Mouse (Mus musculus) neutrophil, adult 59 days (primary cell): ENCODE results near the gene Lysmd1. TPM values are rescaled to one million over a fixed set of nuclear protein-coding genes. Genes with fewer than 3 reads are reported as not detected.

Source experiments
- total RNA-seq, 2 experiments: library from RNA; stranded (reverse); gene quantifications; 1 replicate in 1 of 2; 2 replicates in 1 of 2; pipeline ENCODE4 v1.2.4; 2023

Lysmd1 gene
- total RNA-seq, result 1 to 10 TPM; 2.0 to 2.4 TPM

DNA sequence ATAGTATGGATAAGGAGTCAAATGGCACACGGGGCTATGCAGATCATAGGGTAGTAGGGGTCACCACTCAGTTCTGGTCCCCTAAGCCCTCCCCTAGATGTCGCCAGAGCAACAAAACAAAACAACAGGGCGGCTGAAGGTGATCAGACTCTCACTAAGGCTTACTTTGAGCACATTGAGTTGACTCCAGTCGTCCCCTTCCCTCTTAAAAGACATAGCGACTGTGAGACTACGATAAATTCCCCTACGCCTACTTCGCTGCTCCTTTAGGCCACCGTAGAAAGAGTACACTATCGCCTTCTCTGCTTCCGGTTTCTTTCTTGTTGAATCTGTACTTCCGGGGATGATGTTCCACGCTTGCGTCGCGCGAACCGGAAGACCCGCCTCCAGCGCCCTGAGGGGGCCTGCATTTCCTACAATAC, at the start of gene Lysmd1, which contains the start of gene Scnm1:
TSS of gene Lysmd1 (plus strand) at position 409 of the 422 bp plus-strand sequence.
TSS of gene Scnm1 (minus strand) at position 332 of the 422 bp plus-strand sequence.

GRCm38 (mm10) chr3:95106338-95107117, 27.4 kb upstream of the Lysmd1 start, which contains the start of gene Pip5k1a:
TSS of gene Pip5k1a (minus strand) at chr3:95106930.

DNA sequence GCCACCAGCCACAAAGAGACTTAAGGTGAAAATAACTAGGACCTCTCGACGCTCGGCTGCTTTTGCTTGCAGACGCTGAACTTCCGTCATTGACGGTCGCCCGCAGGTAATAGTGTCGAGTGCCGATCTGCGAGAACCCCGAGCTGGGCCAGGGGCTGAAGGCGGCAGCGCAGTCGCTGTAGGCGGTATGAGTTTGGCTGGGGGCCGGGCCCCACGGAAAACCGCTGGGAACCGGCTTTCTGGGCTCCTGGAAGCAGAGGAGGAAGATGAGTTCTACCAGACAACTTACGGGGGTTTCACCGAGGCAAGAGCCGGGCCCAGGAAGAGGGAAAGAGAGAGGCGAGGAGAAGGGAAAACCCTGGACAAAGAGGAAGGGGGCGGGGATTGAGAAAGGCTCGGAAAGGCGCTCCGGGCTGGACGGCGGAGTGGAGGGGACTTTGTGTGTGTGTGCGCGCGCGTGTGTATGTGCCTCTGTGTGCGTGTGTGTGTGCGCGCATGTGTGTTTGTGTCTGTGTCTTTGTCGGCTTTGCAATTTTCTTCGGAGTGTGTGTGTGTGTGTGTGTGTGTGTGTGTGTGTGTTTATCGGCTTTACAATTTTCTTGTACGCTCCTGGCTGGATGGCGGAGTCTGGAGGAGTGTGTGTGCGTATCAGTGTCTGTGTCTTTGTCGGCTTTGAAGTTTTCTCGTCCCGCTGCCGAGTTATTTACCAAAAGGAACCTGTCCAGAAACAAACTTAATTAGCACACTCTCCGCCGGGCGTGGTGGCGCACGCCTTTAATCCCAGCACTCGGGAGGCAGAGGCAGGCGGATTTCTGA, 22.8 kb upstream of the Lysmd1 start, which contains the start of gene Vps72:
TSS of gene Vps72 (plus strand) at position 112 of the 816 bp plus-strand sequence.

DNA sequence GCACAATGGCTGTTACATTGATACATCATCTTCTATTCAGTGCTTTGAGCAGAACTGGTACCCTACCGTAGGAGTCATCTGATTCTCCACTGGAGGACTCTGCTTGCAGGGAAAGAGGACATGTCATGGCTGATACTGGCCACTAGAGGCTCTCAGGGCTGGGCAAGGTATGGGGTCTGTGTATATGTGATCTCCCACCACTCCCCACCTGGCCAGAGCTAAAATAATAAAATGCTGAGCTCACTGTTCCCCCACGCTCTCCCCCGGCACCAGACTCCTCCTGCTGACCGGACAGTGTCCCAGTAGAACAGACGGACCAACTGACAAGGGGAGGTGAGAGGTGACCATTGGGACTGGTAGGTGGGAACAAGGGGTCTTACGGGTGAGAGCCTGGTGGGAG, 9.6 kb upstream of the Lysmd1 start, which contains the start of gene Tmod4:
TSS of gene Tmod4 (plus strand) at position 231 of the 400 bp plus-strand sequence.

GRCm38 (mm10) chr3:95141952-95142616, 8.2 kb downstream of the Lysmd1 start, which contains the start of gene Tnfaip8l2:
TSS of gene Tnfaip8l2 (minus strand) at chr3:95142360.

GRCm38 (mm10) chr3:95159987-95160963, 26.4 kb downstream of the Lysmd1 start, which contains the start of gene Sema6c:
TSS of gene Sema6c (plus strand) at chr3:95160457.

Other genes with a start within 250 kb of the Lysmd1 start
- gene Psmb4, start 247.1 kb upstream of the Lysmd1 start, total RNA-seq, result 100 to 1,000 TPM; 191 to 202 TPM
- gene Selenbp1, start 201.0 kb upstream of the Lysmd1 start, total RNA-seq, result 10 to 100 TPM; 21.7 to 22.7 TPM
- 10 to 100 TPM; 18.2 to 18.3 TPM for gene Rfx5, start 180.0 kb upstream of the Lysmd1 start, total RNA-seq
- gene Pi4kb, start 159.4 kb upstream of the Lysmd1 start, total RNA-seq, result 10 to 100 TPM; 35.3 to 38.0 TPM
- gene Zfp687, start 118.6 kb upstream of the Lysmd1 start, total RNA-seq, result 10 to 100 TPM; 52.3 to 57.1 TPM
- gene Psmd4, start 91.5 kb upstream of the Lysmd1 start, total RNA-seq, result 10 to 100 TPM; 87.5 to 94.1 TPM
- 10 to 100 TPM; 24.1 to 25.7 TPM for gene Pip5k1a, start 27.2 kb upstream of the Lysmd1 start, total RNA-seq
- 10 to 100 TPM; 31.7 to 35.6 TPM for gene Vps72, start 23.1 kb upstream of the Lysmd1 start, total RNA-seq
- 1 to 10 TPM in 1 of 2 experiments, under 1 TPM in 1; 0.91 to 1.3 TPM for gene Tmod4, start 9.6 kb upstream of the Lysmd1 start, total RNA-seq
- 10 to 100 TPM; 40.4 to 48.0 TPM for gene Scnm1, start 77 bp upstream of the Lysmd1 start, total RNA-seq
- gene Tnfaip8l2, start 8.3 kb downstream of the Lysmd1 start, total RNA-seq, result 10 to 100 TPM; 91.8 to 96.8 TPM
- gene Sema6c, start 26.4 kb downstream of the Lysmd1 start, total RNA-seq, result under 1 TPM; 0.26 to 0.33 TPM
- 10 to 100 TPM; 39.2 to 39.9 TPM for gene Gabpb2, start 83.8 kb downstream of the Lysmd1 start, total RNA-seq
- 100 to 1,000 TPM; 255 TPM for gene Cdc42se1, start 94.6 kb downstream of the Lysmd1 start, total RNA-seq
- 1 to 10 TPM; 1.1 to 2.4 TPM for gene Mllt11, start 98.1 kb downstream of the Lysmd1 start, total RNA-seq
- under 1 TPM; 0.20 to 0.36 TPM for gene Gm128, start 107.5 kb downstream of the Lysmd1 start, total RNA-seq
- gene Bnipl, start 117.1 kb downstream of the Lysmd1 start, total RNA-seq, result not detected
- 100 to 1,000 TPM; 157 to 168 TPM for gene Mindy1, start 147.3 kb downstream of the Lysmd1 start, total RNA-seq
- gene Prune1, start 148.0 kb downstream of the Lysmd1 start, total RNA-seq, result 10 to 100 TPM; 21.7 to 23.4 TPM
- gene Anxa9, start 173.1 kb downstream of the Lysmd1 start, total RNA-seq, result 1 to 10 TPM; 1.9 to 2.5 TPM
- 100 to 1,000 TPM; 132 to 151 TPM for gene Cers2, start 180.7 kb downstream of the Lysmd1 start, total RNA-seq
- 10 to 100 TPM; 20.7 to 21.6 TPM for gene Setdb1, start 223.1 kb downstream of the Lysmd1 start, total RNA-seq